Mouse (Mus musculus): Measurements from ENCODE around the gene Maml3.
A peak's percentile ranks its signal among the peaks of the same experiment; 100 is the strongest.

Maml3 gene

DNA sequence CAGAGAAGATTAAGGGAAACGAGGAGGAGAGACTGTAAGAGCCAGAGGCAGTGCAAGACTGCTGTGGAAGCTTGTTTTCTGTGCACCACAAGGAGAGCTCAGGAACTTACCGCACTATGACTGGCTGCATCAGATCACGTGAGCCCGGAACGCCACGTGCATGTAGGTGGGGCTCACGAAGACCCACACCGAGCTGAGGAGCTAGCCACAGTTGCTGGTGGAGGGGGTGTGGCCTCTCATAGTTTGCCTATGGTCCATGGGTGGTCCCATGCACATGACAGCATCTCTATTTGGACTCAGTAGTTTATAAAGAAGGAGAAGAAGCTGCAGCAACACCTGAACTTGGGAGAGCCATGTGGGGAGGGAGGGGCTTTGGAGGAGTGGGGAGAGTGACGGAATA, 152.6 kb downstream of the Maml3 start:
- DNase-seq, result no peak

DNA sequence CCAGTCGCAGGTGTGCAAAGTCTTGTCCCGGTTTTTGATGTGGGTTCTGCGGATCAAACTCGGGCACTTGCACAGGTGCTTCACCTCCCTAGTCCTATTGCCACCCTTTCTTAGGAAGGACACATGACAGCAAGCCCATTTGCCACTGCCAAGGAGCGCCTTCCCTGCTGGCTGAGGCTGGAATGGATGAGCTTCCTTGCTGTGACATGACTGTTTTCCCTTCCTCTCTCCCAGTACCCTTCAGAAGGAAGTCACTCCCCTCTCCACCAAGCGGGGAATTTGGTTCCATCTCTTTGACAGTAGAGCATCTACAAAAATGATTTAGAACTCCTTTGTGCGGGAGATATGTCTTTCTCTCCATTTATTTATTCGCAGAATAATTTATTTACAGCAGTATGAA, 155.2 kb downstream of the Maml3 start:
- DNase-seq, result no peak

DNA sequence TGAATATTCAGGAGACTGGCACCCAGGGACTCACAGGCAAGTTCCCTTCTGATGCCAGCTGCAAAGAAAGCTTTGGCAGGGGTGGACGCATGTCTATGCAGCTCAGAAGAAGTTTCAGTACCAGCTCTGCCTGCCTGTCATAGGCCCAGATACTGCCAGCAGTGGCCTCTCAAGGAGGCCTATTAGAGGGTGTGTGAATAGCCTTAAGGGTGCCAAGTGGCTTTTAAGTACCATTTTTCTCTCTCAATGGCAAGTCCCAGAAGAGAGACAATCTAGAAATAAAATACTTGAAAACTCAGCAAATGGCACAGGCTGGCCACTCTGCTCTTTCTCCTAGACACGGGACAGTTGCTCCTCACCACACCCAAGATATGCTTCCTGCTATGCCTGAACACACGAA, 157.7 kb downstream of the Maml3 start:
- DNase-seq, result no peak

DNA sequence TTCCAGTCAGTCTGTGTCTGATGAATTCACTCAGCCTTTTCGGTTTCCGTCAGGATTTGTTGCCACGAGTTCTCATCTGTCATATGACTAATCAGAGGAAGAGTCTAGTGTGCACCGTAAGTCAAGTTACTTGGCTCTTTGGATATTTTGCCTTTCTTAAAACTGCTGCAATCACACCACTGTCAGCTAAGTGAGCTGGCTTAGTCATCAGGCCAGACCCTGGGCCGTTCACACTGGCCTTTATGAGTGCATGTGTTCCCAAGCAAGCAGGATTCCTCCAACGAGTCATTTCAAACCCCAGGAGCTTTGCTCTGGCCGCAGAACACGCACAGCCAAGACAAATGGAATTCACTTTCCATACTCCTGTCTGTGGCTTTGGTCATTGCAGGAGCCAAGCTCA, 161.2 kb downstream of the Maml3 start:
- no peak for DNase-seq

DNA sequence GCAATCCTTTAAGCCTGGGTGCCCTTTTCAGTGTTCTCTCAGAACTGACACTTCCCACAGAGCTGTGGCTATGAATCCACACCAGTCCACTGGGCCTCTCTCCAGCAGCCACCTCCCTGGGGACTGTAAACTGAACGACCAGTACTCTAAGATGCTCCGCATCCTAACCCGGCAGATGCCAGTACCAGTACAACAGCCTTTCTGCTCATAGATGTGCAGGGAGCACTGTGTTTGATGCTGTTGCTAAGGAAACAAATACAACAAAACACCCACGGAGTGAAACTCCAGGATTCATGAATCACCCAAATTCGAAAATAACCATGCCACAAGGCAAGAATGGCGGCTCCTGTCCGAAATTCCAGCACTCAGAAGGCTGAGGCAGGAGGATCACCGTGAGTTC, 163.1 kb downstream of the Maml3 start:
- peak; percentile 85 for DNase-seq

DNA sequence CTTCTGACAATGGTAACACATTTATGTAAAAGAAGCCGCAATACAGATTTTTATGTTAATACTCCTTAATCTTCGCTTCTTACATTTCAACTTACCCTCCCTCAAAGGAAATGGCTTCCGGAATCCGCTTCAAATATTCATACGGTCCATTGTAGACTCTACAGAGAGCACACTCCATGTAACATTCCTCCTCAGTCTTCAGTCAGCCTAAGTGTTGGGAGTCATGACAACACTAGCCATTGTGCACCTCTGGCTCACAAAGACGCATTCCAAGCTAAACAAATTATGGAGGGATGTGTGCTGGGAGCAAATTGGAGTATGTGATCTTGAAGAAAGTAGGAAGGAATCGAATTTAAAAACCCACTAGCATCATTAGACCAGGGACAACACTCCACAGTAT, 165.0 kb downstream of the Maml3 start:
- DNase-seq, result no peak

DNA sequence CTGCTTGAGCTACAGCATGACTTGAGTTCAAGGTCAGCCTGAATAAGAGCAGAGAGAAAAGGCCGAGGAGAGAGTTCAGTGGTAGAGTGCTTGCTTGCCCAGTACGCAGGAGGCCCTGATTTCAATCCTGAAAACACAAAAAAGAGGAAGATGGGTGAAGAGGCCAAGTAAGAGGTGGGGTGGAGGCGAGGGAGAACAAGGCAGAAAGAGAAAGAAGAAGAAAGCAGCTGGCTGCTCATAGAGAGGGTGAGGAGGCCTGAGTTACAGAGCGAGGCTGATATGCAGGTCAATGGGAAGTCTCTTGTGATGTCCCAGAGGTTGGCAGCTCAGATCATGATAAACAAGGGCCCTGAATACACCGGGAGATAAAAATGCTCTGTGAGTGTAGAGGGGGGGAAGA, 165.8 kb downstream of the Maml3 start:
- no peak for DNase-seq

DNA sequence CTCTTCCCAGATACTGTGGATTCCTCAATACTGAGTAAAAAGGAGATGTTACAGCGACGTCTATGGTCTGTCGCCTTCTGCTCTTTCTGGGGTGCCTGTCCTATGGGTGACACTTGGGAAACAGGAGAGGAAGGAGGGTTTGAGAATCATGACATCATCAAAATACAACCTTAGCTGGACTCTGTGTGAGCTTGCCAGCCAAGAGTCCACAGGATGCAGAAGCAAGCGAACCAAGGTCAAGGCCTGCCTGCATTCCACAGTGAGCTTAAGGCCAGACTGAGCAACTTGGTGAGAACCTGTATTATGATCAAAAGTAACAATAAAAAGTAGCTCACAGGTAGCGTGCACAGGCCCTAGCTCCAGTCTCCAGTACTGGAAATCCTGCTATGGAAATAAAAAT, 167.7 kb downstream of the Maml3 start:
- no peak for DNase-seq

DNA sequence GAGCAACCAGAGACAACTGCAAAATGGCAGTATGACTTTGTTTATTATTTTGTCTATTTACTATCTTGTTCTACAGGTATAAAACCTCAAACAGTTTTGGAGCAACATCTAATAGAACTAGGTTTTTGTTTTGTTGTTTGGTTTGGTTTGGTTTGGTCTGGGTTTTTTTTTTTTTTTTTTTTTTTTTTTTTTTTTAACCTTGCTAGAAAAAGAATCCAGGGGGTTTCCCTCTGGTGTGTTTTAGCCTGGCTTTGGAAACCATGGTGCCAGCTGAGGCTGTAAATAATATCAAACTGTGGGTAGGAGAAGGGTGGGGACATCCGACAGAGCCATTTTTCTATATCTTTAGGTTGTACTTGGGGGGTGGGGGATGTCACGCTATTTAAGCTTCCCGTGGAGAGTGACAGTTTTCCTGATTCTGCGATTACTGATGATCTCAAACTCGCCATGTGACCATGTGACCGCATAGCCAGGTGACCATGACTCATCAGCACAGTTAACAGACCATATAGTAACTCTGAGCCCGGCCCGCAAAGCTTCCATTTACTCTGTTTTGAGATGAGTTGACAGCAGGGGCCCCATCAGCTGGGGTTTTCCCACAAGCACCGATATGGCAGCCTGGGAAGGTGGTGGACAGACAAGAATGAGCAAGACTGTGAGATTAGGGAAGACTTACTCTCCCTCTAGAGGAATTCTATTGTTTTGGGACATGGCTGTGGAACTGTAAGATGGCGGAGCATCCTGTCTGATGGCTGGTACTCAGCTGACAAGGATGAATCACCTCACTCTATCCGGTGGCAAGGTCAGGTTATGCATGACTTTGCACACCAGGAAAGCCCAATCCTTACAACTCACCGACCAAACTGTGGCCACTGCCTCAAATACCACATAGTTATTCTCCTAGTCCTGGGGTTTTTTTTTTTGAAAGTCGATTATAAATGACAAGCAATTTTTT, 170.1 kb downstream of the Maml3 start:
- no peak for DNase-seq

DNA sequence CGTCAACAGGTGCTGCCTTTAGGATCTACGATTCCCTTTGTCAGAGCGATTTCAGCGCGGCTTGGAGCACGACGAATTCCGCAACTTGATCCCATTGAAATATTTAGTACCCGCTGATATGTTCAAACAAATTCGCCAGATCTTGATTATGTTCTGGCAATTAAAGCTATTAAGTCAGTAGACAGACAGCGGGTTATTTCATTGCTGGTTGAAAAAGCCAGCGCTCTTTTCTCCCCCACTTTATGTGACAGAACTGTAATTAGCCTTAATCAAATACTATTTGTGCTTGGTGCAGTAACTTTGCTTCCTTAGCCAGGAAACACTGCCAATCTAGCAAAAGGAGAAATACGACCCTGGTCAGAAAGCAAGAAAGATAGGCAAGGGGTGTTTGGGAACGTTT, 176.7 kb downstream of the Maml3 start:
- DNase-seq, result no peak

DNA sequence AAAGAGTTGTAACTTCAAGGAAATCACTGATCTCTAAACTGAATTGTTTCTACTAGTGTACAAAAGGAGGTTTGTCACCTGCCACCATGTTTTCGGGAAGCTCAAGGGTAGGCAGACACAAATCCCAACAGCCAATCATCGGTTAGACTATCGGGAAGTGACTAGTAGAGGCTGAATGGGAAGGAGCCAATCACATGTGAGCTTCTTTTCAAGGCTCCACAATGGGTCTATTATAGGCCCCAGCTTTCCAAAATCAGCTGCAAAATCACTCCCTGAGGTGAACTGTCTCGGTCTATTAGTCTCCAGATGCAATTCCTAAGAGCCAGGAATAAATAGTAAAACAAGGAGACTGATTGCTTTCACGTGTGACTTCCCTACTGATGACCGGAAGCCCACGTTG, 177.3 kb downstream of the Maml3 start:
- peak; percentile 37 for DNase-seq

DNA sequence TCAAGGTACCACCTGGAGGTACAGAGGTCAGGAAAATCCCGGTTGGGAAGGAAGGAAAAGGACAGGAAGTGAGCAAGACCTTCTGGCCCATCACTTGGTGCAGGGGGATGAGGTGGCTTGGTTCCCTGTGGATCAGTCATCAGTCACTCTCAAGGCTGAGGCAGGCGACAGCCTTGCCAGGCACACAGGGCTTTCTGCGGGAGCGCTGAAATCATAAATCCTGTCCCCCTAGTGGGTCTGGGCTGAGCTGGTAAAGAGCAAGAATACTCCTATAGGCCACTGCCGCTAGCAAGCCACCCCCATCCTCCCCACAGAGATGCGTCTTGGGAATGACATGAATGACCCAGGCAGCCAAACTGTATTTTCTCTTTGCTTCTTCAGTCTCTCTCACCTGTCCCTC, 177.8 kb downstream of the Maml3 start:
- DNase-seq, result no peak

DNA sequence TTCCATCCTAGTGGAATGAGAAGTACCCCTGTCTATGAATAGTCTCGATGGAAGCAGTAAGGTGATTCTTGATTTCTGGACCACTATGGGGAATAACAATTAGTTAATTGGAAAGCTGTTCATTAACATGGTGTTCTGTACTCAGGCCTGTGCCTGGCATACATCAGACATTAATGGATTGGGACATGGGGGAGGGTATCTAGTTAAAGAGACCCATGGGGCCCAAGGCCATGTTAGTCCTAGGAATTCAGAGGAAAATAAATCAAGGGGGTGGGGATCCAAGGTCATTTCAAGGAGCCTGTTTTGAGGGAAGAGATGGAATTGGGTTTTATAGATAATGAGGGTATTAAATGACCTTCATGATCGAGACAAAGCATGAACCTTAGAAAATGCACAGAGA, 179.1 kb downstream of the Maml3 start:
- DNase-seq, result no peak

DNA sequence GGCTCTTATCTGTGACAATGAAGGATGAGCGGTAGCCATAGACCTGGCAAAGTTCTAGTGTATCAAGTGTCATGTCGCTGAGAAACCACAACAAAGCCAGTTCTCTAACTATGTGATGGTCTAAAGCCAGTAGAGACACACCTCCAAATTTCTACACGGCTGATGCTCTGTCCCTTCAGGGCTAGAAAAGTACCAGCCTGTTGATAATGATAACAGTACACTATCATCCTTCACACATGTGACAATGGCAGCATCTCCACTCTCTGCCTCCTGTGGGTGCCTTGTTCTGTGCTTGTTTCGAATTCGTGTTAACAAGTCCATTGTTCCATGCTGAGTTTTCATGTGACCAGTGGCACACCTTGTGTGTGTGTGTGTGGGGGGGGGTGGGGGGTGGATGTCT, 180.2 kb downstream of the Maml3 start:
- no peak for DNase-seq

DNA sequence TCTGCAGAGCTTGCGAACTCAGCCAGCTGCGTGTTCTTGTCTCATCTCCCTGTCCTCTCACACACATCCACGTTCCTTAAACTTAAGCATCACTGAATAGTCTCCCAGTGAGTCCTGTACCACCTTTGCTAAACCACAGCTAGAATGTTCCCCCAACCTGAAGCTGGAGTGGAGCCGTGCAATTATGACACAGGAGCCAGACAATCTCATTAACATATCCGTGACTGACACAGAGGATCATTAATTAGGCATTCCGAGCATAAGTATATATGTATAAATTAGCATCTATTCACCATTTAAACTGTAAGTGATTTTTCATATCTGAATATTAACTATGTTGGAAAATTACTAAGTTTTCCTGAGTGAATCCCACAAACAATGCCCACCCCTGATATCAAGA, 181.1 kb downstream of the Maml3 start:
- no peak for DNase-seq

DNA sequence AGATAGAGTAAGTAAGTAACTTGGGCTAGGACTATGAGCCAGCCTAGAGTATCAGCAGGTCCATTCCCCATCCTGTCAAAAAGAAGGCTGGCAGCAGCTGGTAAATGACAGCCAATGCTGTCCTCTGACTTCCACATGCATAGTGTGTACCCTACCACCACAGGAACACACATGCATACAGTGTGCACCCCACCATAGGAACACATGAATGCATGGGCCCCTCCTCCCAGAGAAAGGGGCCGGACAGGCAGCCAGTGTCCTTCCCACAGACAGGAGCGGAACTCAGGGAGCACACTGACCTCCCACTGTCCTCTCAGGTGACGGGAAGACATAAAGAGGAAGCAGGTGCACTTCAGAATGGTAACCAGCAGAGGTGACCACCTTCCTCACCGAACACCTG, 188.0 kb downstream of the Maml3 start:
- no peak for DNase-seq

DNA sequence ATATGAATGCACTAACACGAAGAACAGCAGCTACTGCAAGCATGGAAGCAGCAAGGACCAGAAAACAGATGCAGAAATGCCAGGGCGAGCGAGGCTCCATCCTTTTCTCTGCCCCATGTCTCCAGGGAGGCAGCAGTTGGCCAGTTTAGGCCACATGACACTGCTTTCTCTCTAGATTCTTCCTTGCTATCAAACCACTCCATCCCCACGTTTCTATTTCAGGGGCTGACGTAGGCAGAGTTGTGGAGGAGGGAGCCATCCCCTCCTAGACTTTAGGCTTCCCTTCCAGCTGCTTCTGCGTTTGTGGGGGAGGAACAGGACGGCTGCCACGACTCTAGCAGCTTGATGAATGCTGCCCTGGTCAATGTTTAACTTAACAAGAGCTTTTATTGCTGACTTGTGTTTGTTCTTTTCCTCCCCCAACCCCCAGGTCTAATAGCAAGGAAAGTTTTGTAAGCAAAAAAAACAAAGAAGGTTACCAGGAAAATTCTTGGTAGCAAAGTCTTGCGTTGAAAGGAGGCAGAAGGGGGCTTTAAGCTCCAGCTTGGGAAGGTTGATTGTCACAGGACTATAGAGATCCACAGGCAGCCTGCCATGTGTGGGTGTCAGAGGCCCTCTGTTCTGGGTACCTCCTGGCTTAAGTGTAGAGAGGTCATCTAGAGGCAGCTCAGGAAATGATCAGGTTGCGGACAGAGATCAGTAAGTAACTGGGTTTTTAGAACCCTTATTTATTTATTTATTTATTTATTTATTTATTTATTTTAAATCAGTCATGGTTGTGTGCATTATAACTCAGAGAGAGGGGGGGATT, 188.6 kb downstream of the Maml3 start:
- DNase-seq, result peak; percentile 88

DNA sequence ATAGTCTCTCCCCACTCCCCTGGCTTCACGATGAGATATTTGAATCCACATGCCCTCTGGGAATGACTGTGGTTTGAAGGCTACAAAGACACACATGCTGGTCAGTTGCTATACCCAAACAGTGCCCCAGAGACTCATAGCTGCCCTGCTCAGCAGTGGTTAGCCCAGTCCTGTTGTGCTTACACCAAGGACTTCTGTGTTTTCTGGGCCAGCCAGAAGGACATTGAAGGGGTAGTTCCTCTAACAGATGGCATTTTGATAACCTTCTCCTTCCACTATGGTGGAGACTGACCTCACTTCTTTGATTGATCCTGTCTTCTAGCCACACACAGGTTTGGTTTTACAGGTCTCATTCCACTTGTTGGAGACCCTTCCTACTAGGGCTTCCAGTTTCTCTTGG, 189.5 kb downstream of the Maml3 start:
- no peak for DNase-seq

DNA sequence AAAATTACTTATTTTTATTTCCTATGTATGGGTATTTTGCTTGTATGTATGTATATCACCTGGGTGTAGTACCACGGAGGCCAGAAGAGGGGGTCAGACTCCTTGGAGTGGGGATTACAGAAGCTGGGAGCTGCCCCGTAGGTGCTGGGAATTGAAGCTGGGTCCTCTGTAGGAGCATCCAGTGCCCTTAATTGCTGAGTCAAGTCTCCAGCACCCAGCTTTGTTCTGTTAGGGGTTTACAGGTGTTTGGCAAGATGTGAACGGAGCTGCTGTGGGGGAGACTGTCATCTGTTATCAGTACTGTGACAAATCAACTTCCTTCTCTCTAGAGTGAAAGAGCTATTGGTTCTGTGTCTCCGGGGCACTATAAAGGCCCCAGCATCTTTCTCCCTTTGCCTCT, 190.0 kb downstream of the Maml3 start:
- no peak for DNase-seq

DNA sequence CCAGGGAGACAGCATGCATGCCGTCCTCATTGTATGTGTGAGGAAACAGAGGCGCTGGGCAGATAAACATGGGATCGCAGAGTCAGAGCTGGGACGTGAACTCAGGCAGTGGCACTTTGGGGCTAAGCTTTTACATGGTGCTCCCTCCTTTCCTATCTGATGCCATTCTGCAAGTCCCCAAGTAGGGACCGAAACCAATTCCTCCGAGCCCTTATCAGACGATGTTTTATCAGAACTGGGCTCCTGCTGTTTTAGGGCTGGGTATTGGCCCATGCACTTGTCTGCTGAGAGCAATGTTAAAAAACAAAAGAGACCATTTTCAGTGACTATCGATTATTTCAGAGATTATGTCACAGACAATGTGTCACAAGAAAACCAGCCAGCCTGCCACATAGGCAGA, 191.4 kb downstream of the Maml3 start:
- DNase-seq, result no peak

DNA sequence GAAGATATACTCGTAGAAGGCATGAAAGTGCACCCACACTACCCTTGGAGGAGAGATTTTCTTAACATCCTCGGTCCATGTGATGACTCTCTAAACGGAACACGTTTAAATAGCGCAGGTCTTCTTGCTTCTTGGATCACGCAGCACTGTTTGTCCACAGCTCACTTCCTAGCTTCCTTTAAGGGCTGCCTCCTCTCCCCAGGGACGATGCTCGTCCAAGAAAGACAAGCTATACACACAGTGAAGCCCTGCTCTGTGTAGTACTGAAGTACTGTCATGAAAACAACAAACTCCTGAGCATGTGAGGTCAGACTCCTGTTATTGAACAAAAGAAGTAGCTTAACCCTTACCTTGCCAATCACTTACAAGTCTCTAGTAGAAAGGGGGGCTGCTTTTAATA, 192.7 kb downstream of the Maml3 start:
- DNase-seq, result no peak

DNA sequence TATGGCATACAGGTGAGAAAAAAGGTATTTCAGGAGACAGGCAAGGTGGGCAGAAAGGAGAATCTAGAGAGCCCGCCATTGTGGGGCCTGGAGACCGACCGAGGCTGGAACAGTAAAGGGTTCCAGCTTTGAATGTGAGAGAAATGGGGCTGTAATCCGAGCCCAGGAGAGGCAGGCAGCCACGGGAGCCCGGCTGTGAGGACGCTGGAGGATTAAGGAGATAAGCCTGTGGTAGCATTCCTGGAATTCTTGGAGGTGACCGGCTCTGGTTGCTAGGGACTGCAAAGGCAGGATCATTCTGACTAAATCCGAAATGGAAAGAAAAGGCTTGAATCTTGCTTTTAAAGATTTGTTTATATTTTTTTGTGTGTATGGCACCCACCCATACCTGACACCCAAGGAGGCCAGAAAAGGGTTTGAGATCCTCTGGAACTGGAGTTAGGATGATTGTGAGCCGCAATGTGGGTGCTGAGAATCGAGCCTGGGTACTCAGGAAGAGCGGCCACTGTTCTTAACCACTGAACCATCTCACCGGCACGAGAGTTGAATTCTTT, 196.4 kb downstream of the Maml3 start:
- DNase-seq, result no peak

DNA sequence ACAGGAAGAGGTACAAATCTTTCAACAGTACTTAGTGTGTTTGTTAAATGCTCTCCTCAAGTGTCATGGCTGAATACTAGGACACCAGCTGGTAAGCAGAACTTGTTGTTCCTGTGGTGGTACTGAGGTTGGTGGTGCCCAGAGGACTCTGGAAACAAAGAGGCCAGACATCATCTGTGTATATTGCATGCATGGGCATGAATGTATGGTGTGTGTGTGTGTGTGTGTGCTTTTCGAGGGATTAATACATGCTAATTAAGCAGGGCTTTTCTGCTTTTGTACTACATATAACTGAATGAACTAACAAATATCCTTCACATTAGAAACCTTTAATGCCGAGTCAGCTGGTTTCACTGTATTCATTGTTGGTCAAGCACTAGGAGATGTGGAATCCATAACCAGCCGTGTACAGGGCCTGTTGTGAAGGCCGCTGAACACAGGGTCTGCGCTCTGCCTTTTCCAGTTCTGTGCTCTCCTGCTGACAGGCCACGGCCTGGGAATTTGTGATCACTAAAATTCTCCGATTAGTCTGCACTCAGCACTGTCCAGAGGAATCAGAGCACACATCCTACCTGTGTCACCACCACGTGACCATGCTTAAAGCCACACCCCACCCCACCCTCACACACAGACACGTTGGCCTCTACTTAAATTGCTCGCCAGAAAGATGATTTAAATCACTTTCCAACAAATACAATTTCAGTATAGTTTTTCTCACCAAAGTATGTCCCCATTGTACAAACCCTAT, 197.6 kb downstream of the Maml3 start:
- no peak for DNase-seq

Measured in layer of hippocampus, adult 9-11 months (tissue).